Mouse (Mus musculus): ENCODE measurements around the gene I830077J02Rik. TPM values are rescaled to one million over a fixed set of nuclear protein-coding genes. Genes with fewer than 3 reads are reported as not detected.

Gene I830077J02Rik
- polyA plus RNA-seq, 1 experiment from 2014 or later = 0.55 TPM

DNA sequence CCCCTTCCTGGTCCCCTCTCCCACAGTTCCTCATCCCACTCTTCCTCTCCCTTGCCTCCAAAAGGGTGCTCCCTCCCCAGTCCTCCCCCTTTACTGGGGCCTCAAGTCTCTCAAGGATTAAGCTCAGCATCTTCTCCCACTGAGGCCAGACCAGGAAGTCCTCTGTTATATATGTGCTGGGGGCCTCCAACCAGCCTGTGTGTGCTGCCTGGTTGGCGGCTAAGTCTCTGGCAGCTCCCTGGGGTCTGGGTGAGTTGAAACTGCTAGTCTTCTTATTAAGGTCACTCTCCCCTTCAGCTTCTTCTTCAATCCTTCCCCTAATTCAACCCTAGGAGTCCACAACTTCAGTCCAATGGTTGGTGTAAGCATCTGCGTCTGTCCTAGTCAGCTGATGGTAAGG is 49.4 kb downstream of the I830077J02Rik start:
- no peaks in the 10 kb centered on the region for H3K36me3 ChIP-seq
- no peak overlapping the region for H3K27ac ChIP-seq
- no peaks in the 10 kb centered on the region for H3K27me3 ChIP-seq
- H3K4me1 ChIP-seq = no peaks in the 10 kb centered on the region
- H3K9me3 ChIP-seq = no peaks in the 10 kb centered on the region
- 89% methylated on average over 2 of the region's 2 CpGs for WGBS
- H3K4me3 ChIP-seq = no peak overlapping the region
- ATAC-seq (ENCODE audit: low FRiP score, low read depth) = no peak
- no peak overlapping the region for H3K9ac ChIP-seq
- no peak overlapping the region for H3K4me2 ChIP-seq (replicated peaks)

GRCm38 (mm10) chr3:105882105-105882504 is 50.4 kb downstream of the I830077J02Rik start:
- Histone ChIP-seq H3K4me2 (replicated peaks) (no peak overlapping the region), H3K9me3 (no peaks in the 10 kb centered on the region), H3K9ac (no peak overlapping the region), H3K4me3 (no peak overlapping the region), H3K27ac (no peak overlapping the region), H3K36me3 (no peaks in the 10 kb centered on the region), H3K4me1 (no peaks in the 10 kb centered on the region), H3K27me3 (no peaks in the 10 kb centered on the region)
- 90% methylated on average over 7 of the region's 7 CpGs for WGBS
- ATAC-seq (ENCODE audit: low FRiP score, low read depth) = no peak

DNA sequence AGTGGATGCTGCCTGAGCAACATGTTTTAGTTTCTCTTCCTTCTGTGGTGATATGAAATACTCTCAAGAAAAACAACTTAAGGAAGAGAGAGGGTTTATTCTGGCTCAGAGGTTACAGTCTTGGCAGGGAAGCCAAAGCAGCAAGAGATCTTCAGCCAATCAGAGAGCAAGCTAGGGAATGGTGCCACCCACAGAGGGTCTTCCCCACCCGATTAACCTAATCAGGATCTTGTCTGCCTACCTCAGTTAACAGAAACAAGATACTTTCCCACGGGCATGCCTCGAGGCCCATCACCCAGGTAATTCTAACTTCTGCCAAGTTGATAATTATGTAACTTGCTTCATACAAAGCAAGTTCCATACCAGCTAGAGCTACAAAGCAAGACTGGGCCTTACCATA is 52.0 kb downstream of the I830077J02Rik start:
- Histone ChIP-seq H3K9me3 (no peaks in the 10 kb centered on the region), H3K36me3 (no peaks in the 10 kb centered on the region), H3K4me1 (no peaks in the 10 kb centered on the region), H3K4me3 (no peak overlapping the region), H3K27ac (no peak overlapping the region), H3K27me3 (no peaks in the 10 kb centered on the region), H3K4me2 (replicated peaks) (no peak overlapping the region), H3K9ac (no peak overlapping the region)
- 64% methylated on average over 3 of the region's 3 CpGs for WGBS
- no peak for ATAC-seq (ENCODE audit: low FRiP score, low read depth)

- Histone ChIP-seq H3K4me1 (no peaks in the 10 kb centered on the region), H3K9ac (no peak overlapping the region), H3K9me3 (no peaks in the 10 kb centered on the region), H3K36me3 (no peaks in the 10 kb centered on the region), H3K4me3 (no peak overlapping the region), H3K27ac (no peak overlapping the region), H3K4me2 (replicated peaks) (no peak overlapping the region), H3K27me3 (no peaks in the 10 kb centered on the region)
- no peak for ATAC-seq (ENCODE audit: low FRiP score, low read depth)
- 84% methylated on average over 8 of the region's 8 CpGs for WGBS
Measured at GRCm38 (mm10) chr3:105878751-105879150, 53.7 kb downstream of the I830077J02Rik start.

- Histone ChIP-seq H3K27me3 (no peaks in the 10 kb centered on the region), H3K4me1 (no peaks in the 10 kb centered on the region), H3K36me3 (no peaks in the 10 kb centered on the region), H3K9me3 (no peaks in the 10 kb centered on the region), H3K4me2 (replicated peaks) (no peak overlapping the region), H3K27ac (no peak overlapping the region), H3K4me3 (no peak overlapping the region), H3K9ac (no peak overlapping the region)
- 81% methylated on average over 2 of the region's 2 CpGs for WGBS
- ATAC-seq (ENCODE audit: low FRiP score, low read depth) = no peak
Measured at GRCm38 (mm10) chr3:105877919-105878318, 54.5 kb downstream of the I830077J02Rik start.

DNA sequence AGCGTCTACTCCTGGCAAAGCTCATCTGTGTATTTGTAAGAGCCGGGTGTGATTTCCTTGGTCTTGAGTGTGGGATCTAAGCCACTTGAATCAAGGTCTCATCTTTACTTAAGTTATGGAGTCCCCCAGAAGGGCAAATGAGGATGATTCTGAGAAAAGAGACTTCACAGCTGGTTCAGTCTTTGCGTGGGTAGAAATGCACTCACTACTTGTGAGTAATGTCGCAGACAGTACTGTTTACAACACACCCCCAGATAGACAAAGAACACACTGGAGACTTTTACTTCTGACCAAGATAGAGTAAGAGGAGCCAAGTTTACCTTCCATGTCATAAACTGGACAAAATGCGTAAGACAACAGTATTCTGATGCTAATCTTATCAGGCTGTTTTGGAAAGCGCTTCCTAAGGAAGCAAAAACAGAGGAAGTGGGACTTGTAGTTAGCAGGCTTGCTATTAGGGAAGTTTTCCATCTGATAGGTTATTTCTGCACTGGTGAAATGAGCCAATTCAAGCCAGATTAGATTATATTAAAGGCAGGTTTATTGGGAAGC is 55.1 kb downstream of the I830077J02Rik start:
- H3K9me3 ChIP-seq = no peaks in the 10 kb centered on the region
- peaks cover 3% of the 10 kb centered on the region for H3K4me1 ChIP-seq
- no peaks in the 10 kb centered on the region for H3K27me3 ChIP-seq
- no peak for ATAC-seq (ENCODE audit: low FRiP score, low read depth)
- H3K4me2 ChIP-seq (replicated peaks) = no peak overlapping the region
- H3K9ac ChIP-seq = no peak overlapping the region
- no peak overlapping the region for H3K27ac ChIP-seq
- H3K4me3 ChIP-seq = no peak overlapping the region
- WGBS = 89% methylated on average over 6 of the region's 6 CpGs
- H3K36me3 ChIP-seq = no peaks in the 10 kb centered on the region

DNA sequence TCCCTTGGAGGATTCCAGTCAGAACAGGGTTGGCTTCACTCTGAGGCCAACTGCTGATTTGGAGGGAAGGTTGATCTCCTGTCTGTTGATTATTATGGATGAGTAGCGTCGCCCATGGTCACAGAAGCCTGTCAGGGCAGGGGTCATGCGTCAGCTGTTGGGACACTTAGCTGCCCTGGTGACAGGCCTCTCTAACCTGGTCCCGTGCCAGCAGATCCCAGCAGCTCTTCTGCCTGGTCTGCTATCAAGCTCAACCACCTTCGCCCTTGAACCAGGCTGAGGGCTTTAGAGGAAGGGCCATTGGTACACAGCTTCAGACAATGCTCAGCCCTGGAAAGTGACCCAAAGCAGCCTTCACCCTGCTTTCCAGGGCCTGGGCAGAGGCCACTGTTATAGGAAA is 56.4 kb downstream of the I830077J02Rik start:
- whole genome bisulfite sequencing = 74% methylated on average over 5 of the region's 5 CpGs
- H3K27ac ChIP-seq = no peak overlapping the region
- H3K4me1 ChIP-seq = peaks cover 7% of the 10 kb centered on the region
- no peak overlapping the region for H3K4me3 ChIP-seq
- no peaks in the 10 kb centered on the region for H3K36me3 ChIP-seq
- no peak overlapping the region for H3K4me2 ChIP-seq (replicated peaks)
- no peaks in the 10 kb centered on the region; the same call in 1 of the 2 replicates for H3K27me3 ChIP-seq
- H3K9me3 ChIP-seq = no peaks in the 10 kb centered on the region
- no peak overlapping the region for H3K9ac ChIP-seq
- no peak for ATAC-seq (ENCODE audit: low FRiP score, low read depth)

Other genes starting within 250 kb of the I830077J02Rik start
- gene Ddx20, start 245.1 kb downstream of the I830077J02Rik start, polyA plus RNA-seq (2015; fragmentation: Nextera tagmentation; extraction: Ambion mirVana) = 39.3 and 40.1 TPM in 2 replicates
- 2.1 and 2.5 TPM in 2 replicates for gene Inka2, start 228.1 kb downstream of the I830077J02Rik start, polyA plus RNA-seq (2015; fragmentation: Nextera tagmentation; extraction: Ambion mirVana)
- gene Rap1a, start 131.3 kb downstream of the I830077J02Rik start, polyA plus RNA-seq (2015; fragmentation: Nextera tagmentation; extraction: Ambion mirVana) = 95.5 and 98.4 TPM in 2 replicates
- 0.36 and 0.90 TPM in 2 replicates for gene Adora3, start 61.8 kb downstream of the I830077J02Rik start, polyA plus RNA-seq (2015; fragmentation: Nextera tagmentation; extraction: Ambion mirVana)
- not detected in 2 replicates for gene Tmigd3, start 61.8 kb downstream of the I830077J02Rik start, polyA plus RNA-seq (2015; fragmentation: Nextera tagmentation; extraction: Ambion mirVana)
- gene Wdr77, start 26.7 kb upstream of the I830077J02Rik start, polyA plus RNA-seq (2015; fragmentation: Nextera tagmentation; extraction: Ambion mirVana) = 114 and 119 TPM in 2 replicates
- gene Atp5f1, start 27.4 kb upstream of the I830077J02Rik start, polyA plus RNA-seq (2015; fragmentation: Nextera tagmentation; extraction: Ambion mirVana) = 456 and 469 TPM in 2 replicates
- gene Ovgp1, start 41.0 kb upstream of the I830077J02Rik start, polyA plus RNA-seq (2015; fragmentation: Nextera tagmentation; extraction: Ambion mirVana) = 1.5 TPM in 2 replicates
- not detected in 2 replicates for gene Pifo, start 82.0 kb upstream of the I830077J02Rik start, polyA plus RNA-seq (2015; fragmentation: Nextera tagmentation; extraction: Ambion mirVana)
- gene Chil5, start 100.2 kb upstream of the I830077J02Rik start, polyA plus RNA-seq (2015; fragmentation: Nextera tagmentation; extraction: Ambion mirVana) = not detected in 2 replicates
- gene Chia1, start 180.6 kb upstream of the I830077J02Rik start, polyA plus RNA-seq (2015; fragmentation: Nextera tagmentation; extraction: Ambion mirVana) = not detected in 2 replicates
- 0.11 TPM in 1 of 2 replicates, not detected in the other for gene Chil3, start 234.9 kb upstream of the I830077J02Rik start, polyA plus RNA-seq (2015; fragmentation: Nextera tagmentation; extraction: Ambion mirVana)

All from limb, embryonic 13.5 days (tissue).